Mouse (Mus musculus): ENCODE data around the gene Trmt1.

DNA sequence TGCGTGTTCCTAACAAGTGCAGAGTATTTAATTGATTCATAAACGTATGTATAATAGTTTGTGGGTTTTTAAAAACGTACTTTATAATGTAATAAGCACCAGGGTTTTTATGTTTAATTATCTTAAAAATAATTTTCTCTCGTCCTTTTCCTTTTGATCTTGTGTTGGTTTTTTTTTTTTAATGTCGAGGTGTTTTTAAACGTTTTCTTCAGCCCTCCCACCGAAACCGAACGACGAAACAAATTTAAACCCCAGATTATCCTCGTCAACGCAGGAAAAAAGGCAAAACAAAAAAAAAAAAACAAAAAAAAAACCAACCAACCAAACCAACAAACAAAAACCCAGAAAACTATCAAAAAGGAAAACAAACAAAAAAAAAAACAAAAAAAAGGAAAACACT, 19.9 kb downstream of the Trmt1 start:
- no peak for TF ChIP-seq CTCF (IDR thresholded peaks at IDR 0.05; ENCODE audit: extremely low read depth, insufficient read depth, low read length)
- TF ChIP-seq POLR2A (IDR thresholded peaks at IDR 0.05; ENCODE audit: extremely low read depth, insufficient read depth, low read length): no peak
